Mouse (Mus musculus) liver, embryonic 11.5 days (tissue): ENCODE measurements around the gene Adam1b. TPM values are rescaled to one million over a fixed set of nuclear protein-coding genes. Genes with fewer than 3 reads are reported as not detected.

Experiments used
- ATAC-seq: fragments of 200-750 bp; cut with Nextera tagmentation; replicated peaks from 2 replicates; pipeline ENCODE4 v1.8.0; 2017; ENCODE audit warnings: moderate number of reproducible peaks, mild to moderate bottlenecking, moderate TSS enrichment, moderate library complexity; ENCODE audit not compliant: low FRiP score
- DNase-seq: peaks from one replicate; pipeline ENCODE4 v3.0.0-alpha.2; 2017; ENCODE audit warnings: low spot score
- H3K27ac ChIP-seq: fragments of 300-500 bp; sonication (generic); 2 replicates; pipeline ENCODE4 v1.5.1; 2014; ENCODE audit warnings: mild to moderate bottlenecking, low read depth, low read length, control low read depth
- H3K27me3 ChIP-seq: fragments of 300-500 bp; sonication (generic); replicated peaks from 2 replicates; pipeline ENCODE4 v1.6.1; 2014; ENCODE audit warnings: low read length, mixed read lengths; ENCODE audit not compliant: control insufficient read depth, insufficient read depth
- H3K36me3 ChIP-seq: fragments of 300-500 bp; sonication (generic); 2 replicates; pipeline ENCODE4 v1.6.1; 2014; ENCODE audit warnings: mild to moderate bottlenecking, low read length, moderate library complexity, mixed read lengths; ENCODE audit not compliant: control insufficient read depth, insufficient read depth
- H3K4me1 ChIP-seq: fragments of 300-500 bp; sonication (generic); replicated peaks from 2 replicates; pipeline ENCODE4 v1.6.1; 2014; ENCODE audit warnings: low read length, mixed read lengths; ENCODE audit not compliant: control insufficient read depth, insufficient read depth
- H3K4me2 ChIP-seq: fragments of 300-500 bp; sonication (generic); 2 replicates; pipeline ENCODE4 v1.6.1; 2014; ENCODE audit warnings: mild to moderate bottlenecking, control low read depth, moderate library complexity
- H3K4me3 ChIP-seq: fragments of 300-500 bp; sonication (generic); 2 replicates; pipeline ENCODE4 v1.5.1; 2014; ENCODE audit warnings: low read depth, low read length, control low read depth
- H3K9ac ChIP-seq: fragments of 300-500 bp; sonication (generic); 2 replicates; pipeline ENCODE4 v1.6.1; 2014; ENCODE audit warnings: low read depth, low read length, control low read depth
- H3K9me3 ChIP-seq: fragments of 300-500 bp; sonication (generic); 2 replicates; pipeline ENCODE4 v1.6.1; 2016; ENCODE audit warnings: low read length, inconsistent platforms, mixed read lengths; ENCODE audit not compliant: control insufficient read depth
- WGBS: fragments of 180-500 bp; shearing (Covaris S2); extraction: QIAGEN DNeasy Blood & Tissue Kit; methylation state at CpG from one replicate; pipeline ENCODE4 v1.1.7; 2014; 5-methylcytosine and 5-hydroxymethylcytosine counted together
- polyA plus RNA-seq: library from polyadenylated mRNA; unstranded; fragments of >200 nt; fragmentation: Nextera tagmentation; extraction: Ambion mirVana; gene quantifications from 2 replicates; pipeline ENCODE4 v1.2.1, GENCODE M21; 2014

Adam1b gene
- polyA plus RNA-seq: not detected in 2 replicates

DNA sequence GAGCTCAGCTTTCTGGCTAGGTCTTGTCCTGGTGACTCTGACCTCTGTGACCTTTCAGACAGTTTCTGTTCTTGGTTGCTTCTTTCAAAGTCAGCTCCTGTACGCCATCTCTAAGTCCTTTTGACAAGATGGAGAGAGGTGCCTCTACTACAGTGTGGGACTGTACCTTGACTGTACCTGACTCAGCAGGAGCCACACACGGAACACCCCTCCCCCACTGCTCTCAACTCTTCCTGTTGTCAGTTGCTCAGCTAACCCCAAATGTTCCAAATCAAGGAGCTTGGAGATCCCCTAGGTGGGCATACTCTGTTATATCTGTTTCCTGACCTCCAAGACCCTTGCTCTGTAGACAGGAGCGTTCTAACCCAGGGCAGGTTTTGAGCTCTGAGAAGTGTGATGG lies at the start of gene Adam1b:
TSS of gene Adam1b (minus strand) at position 205 of the 400 bp plus-strand sequence.
- Histone ChIP-seq H3K27ac (no peak within 1 kb of the TSS), H3K36me3 (no peaks in the 10 kb centered on the region), H3K9ac (no peak within 1 kb of the TSS), H3K9me3 (no peaks in the 10 kb centered on the region), H3K4me2 (no peak within 1 kb of the TSS), H3K27me3 (no peaks in the 10 kb centered on the region), H3K4me3 (no peak within 1 kb of the TSS), H3K4me1 (peaks cover 9% of the 10 kb centered on the region)
- no peak for DNase-seq
- 77% methylated on average over 3 of the region's 3 CpGs for WGBS
- no peak for ATAC-seq

DNA sequence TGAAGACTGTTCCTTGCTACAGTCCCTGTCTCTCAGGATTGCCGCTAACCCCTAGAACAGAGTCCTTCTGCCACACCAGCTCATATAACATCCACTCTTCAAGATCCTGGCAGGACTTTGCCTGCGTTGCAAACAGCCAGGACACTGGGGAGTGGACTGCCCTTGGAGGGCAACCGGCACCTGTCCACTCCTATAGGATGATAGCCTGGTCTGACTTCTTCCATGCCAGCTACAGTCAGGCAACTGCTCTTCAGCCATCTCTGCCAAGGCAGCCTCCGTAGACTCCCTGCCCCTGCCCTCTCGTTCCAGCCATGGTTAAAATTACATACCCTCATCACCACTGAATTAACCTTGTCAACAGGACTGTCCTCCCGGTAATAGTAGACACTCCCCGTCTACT lies 46.0 kb upstream of the Adam1b start:
- Histone ChIP-seq H3K27ac (no peak overlapping the region), H3K36me3 (no peaks in the 10 kb centered on the region), H3K9me3 (no peaks in the 10 kb centered on the region; the same call in 1 of the 2 replicates), H3K27me3 (no peaks in the 10 kb centered on the region), H3K4me1 (peaks cover 9% of the 10 kb centered on the region), H3K4me3 (no peak overlapping the region), H3K9ac (no peak overlapping the region), H3K4me2 (no peak overlapping the region)
- ATAC-seq (no peak), DNase-seq (no peak)
- 83% methylated on average over 7 of the region's 7 CpGs for WGBS

DNA sequence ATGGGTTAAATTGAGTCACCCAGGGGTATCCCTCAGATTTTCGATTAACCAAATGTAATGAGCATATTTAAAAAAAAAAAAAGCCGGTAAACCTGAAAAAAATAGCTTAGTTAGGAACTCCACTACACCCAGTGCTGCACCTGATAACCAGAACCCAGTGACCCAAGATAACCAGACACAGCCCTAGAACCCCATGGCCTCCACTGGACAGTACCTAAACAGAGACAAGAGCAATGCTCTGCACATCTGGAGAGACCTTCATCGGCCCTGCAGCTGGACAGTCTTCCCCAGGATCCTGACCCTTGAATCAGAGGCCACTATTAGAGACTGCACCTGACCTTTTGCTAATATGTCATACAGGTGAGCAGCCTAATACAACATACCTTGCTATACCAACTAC lies 43.8 kb upstream of the Adam1b start:
- Histone ChIP-seq H3K4me1 (peaks cover 16% of the 10 kb centered on the region), H3K9me3 (no peaks in the 10 kb centered on the region; the same call in 1 of the 2 replicates), H3K27ac (peak overlapping the region; percentile 85), H3K27me3 (no peaks in the 10 kb centered on the region), H3K36me3 (no peaks in the 10 kb centered on the region), H3K4me2 (peak overlapping the region; percentile 72), H3K9ac (no peak overlapping the region; the same call in 1 of the 2 replicates), H3K4me3 (peak overlapping the region; percentile 80; the same call in 1 of the 2 replicates)
- 0 out of 2 replicates have a peak, but pooled peaks have one; percentile 42 for ATAC-seq
- DNase-seq: no peak
- 74% methylated on average over 3 of the region's 3 CpGs for WGBS

DNA sequence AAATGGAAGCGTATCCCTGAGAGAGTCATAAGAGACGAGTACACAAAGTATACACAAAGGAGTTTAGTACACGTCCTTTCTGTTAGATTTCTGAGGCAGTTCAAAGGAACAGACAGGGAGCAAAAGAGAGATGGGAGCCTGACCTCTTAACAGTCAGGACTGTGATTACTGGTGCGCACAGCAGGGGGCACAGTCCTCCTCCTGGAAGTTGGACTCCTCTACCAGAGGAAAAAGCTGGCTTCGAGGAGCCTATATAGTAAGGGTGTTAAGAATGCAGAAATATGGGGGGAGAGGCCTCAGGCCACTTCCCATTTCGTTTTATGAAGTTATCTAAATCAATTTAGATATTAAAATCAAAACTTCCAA lies 43.3 kb upstream of the Adam1b start:
- no peak for DNase-seq
- Histone ChIP-seq H3K4me2 (peak overlapping the region; percentile 72), H3K4me3 (peak overlapping the region; percentile 80), H3K9me3 (no peaks in the 10 kb centered on the region; the same call in 1 of the 2 replicates), H3K9ac (peak overlapping the region; percentile 85), H3K36me3 (no peaks in the 10 kb centered on the region), H3K27ac (peak overlapping the region; percentile 85), H3K4me1 (peaks cover 16% of the 10 kb centered on the region), H3K27me3 (no peaks in the 10 kb centered on the region)
- WGBS: 28% methylated on average over 6 of the region's 6 CpGs
- ATAC-seq: peak; percentile 56; the same call in 1 of the 2 replicates

DNA sequence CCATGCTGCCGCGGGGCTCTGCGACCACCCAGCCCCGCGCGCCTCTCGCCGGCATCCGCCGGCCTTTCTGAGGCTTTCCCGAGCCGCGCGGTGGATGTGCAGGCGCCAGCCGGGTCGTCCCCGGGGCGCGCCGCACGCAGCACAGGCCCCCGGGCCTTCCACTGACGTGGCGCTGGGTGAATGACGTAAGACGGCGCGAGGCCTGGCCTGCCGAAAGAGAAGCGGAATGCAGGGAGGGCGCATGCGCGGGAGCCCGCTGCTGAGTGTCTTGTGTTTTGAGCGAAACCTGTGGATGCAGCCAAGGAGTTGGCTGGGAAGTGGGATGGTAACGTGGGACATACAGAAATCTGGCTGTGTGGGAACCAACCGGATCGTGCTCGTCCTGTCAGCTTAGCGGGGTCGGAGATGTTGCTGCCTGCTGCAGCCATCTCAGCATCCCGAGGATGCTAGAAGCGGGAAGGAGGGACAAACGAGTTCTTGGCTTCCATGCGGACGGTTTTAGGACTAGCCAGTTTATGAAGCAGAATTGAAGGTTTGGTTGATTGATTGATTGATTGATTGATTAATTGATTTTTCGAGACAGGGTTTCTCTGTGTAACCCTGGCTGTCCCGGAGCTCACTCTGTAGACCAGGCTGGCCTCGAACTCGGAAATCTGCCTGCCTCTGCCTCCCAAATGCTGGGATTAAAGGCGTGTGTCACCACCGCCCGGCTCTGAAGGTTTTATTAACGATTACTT lies 42.7 kb upstream of the Adam1b start, which contains the start of gene Mapkapk5:
TSS of gene Mapkapk5 (minus strand) at position 113 of the 737 bp plus-strand sequence.
- Histone ChIP-seq H3K4me1 (peaks cover 16% of the 10 kb centered on the region), H3K4me2 (peak within 1 kb of the TSS; percentile 97), H3K9ac (peak within 1 kb of the TSS; percentile 85), H3K27ac (peak within 1 kb of the TSS; percentile 85), H3K27me3 (no peaks in the 10 kb centered on the region), H3K9me3 (no peaks in the 10 kb centered on the region), H3K36me3 (no peaks in the 10 kb centered on the region), H3K4me3 (peak within 1 kb of the TSS; percentile 80)
- ATAC-seq (peak; percentile 91), DNase-seq (peak; percentile 99)
- 1% methylated on average over 55 of the region's 55 CpGs for WGBS

DNA sequence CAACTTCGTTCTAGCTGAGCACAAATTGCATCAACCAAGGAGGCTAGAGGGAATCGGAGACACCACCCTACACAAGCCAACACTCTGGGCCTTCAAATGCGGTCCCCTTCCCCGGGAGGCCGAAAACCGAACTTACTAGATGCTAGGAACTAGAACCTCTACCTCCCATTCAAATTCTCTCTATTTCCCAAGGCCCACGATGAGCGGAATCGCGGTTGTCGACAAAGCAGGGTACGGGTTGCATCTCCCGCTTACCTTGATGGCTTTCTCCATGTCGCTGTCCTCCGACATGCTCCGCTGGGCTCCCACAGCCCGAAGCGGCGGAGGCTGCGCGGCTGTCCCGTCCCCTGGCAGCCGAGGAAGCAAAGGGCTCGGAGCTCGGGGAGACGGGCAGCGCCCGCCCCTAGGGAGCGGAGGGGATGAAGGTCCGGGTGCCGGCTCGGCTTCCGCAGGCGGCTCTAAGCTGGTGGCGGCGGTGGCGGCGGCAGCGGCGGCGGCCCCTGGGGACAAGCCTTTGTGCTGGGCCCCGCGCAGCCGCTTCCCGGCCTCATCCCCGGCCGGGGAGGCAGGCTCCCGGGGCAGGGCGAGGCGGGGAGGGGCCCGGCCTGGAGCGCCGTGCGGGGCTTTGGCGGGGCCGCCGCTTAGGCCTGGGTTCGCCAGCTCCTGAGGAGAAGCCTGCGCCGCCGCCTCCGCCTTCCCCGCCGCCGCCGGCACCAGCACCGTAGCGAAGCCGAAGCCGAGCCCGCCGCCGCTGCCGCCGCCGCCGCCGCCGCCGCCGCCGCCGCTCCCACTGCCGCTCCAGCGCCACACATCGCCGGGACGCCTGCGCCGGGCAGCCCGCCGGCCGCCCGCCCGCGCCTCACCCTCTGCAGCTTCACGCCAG lies 41.9 kb upstream of the Adam1b start, which contains the start of the genes Adam1a and Gm42878:
TSS of gene Adam1a (minus strand) at position 573 of the 883 bp plus-strand sequence.
TSS of gene Gm42878 (minus strand) at position 573 of the 883 bp plus-strand sequence.
- WGBS: 1% methylated on average over 68 of the region's 97 CpGs
- ATAC-seq: peak; percentile 66

DNA sequence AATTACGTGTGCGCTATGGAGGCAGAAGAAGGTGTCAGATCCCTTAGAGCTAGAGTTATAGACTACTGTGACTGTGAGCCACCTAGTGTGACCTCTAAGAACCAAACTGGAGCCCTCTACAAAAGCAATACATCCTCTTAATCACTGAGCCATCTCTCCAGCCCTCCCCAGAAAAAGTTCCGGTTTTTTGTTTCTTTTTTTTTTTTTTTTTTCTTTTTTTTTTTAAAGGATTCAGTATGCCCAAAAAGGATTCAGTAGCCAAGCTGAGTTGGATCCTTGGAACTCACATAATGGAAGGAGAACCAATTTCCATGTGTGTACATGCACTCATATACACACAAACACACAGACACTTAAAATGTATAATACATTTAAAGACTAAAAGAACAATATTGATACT lies 40.1 kb upstream of the Adam1b start:
- WGBS: 76% methylated on average over 3 of the region's 3 CpGs
- H3K4me3 ChIP-seq: no peak overlapping the region

More for the DNA sequence above, 41.9 kb upstream of the Adam1b start, which contains the start of the genes Adam1a and Gm42878:
- no peaks in the 10 kb centered on the region for H3K9me3 ChIP-seq
- H3K4me2 ChIP-seq: peak within 1 kb of the TSS; percentile 97
- peak within 1 kb of the TSS; percentile 85 for H3K27ac ChIP-seq
- peaks cover 16% of the 10 kb centered on the region for H3K4me1 ChIP-seq
- DNase-seq: peak; percentile 59
- H3K27me3 ChIP-seq: no peaks in the 10 kb centered on the region
- peak within 1 kb of the TSS; percentile 85 for H3K9ac ChIP-seq
- no peaks in the 10 kb centered on the region for H3K36me3 ChIP-seq
- peak within 1 kb of the TSS; percentile 80 for H3K4me3 ChIP-seq

DNA sequence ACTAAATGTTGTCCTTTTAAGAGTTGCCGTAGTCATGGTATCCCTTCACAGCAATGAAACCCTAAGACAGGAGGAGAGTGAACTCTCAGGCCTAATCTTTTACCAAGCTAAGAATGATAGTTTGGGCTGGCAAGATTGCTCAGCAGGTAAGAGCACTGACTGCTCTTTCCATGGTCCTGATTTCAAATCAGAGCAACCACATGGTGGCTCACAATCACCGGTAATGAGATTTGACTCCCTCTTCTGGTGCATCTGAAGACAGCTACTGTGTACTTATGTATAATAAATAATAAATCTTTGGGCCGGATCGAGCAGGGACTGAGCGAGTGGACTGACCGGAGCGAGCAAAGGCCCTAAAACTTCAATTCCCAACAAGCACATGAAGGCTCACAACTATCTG lies 38.0 kb upstream of the Adam1b start:
- ATAC-seq (no peak), DNase-seq (no peak)
- no peak overlapping the region for H3K4me2 ChIP-seq
- H3K9ac ChIP-seq: no peak overlapping the region
- 85% methylated on average over 7 of the region's 7 CpGs for WGBS
- no peak overlapping the region for H3K4me3 ChIP-seq
- no peak overlapping the region for H3K27ac ChIP-seq
- no peaks in the 10 kb centered on the region for H3K27me3 ChIP-seq
- H3K4me1 ChIP-seq: peaks cover 11% of the 10 kb centered on the region
- H3K36me3 ChIP-seq: peaks cover 4% of the 10 kb centered on the region; the same call in 1 of the 2 replicates
- H3K9me3 ChIP-seq: no peaks in the 10 kb centered on the region

More for the DNA sequence above, 40.1 kb upstream of the Adam1b start:
- Histone ChIP-seq H3K36me3 (peaks cover 4% of the 10 kb centered on the region; the same call in 1 of the 2 replicates), H3K27me3 (no peaks in the 10 kb centered on the region), H3K9ac (no peak overlapping the region), H3K4me2 (peak overlapping the region; percentile 97; the same call in 1 of the 2 replicates), H3K4me1 (peaks cover 16% of the 10 kb centered on the region), H3K27ac (no peak overlapping the region), H3K9me3 (no peaks in the 10 kb centered on the region)
- ATAC-seq (no peak), DNase-seq (no peak)
